Mouse (Mus musculus) embryonic stem cell, embryonic (primary cell): ENCODE measurements at regions not wholly inside any gene's neighbourhood (a gene's known extent, or its start where the extent isn't known, plus 50 kb on each side); places are given as distances from the start of the nearest gene placed in this dataset.
"Not testable (repeated sequence)": the region's sequence is repeated elsewhere in the genome, so short reads cannot be mapped to it uniquely, and the experiment has no call there.

ENCODE experiments used
- CTCF ChIA-PET, 4 experiments: fragments of 300-600 bp in 2 of 4; fragments of 350-600 bp in 2 of 4; sonication (Branson Sonifier 250); formaldehyde crosslinking; loops; one replicate each; lab custom pipeline; 2022; ENCODE audit warnings: inconsistent platforms in 2 of 4; lab: Charles Lee
- POLR2A ChIA-PET, 4 experiments: fragments of 300-600 bp in 2 of 4; fragments of 350-600 bp in 2 of 4; sonication (Branson Sonifier 250); formaldehyde crosslinking; loops; one replicate each; lab custom pipeline; 2022; ENCODE audit warnings: antibody characterized with exemption in 4 of 4, inconsistent platforms in 1 of 4; lab: Charles Lee

- ChIA-PET CTCF (no interaction called here), POLR2A (no interaction called here)
These were observed 1064.5 kb downstream of the Basp1 start for GRCm38 (mm10) chr15:24348975-24349560.

GRCm38 (mm10) chr15:24335876-24336275, 1077.7 kb downstream of the Basp1 start:
- POLR2A ChIA-PET, CTCF ChIA-PET: not testable (repeated sequence)

DNA sequence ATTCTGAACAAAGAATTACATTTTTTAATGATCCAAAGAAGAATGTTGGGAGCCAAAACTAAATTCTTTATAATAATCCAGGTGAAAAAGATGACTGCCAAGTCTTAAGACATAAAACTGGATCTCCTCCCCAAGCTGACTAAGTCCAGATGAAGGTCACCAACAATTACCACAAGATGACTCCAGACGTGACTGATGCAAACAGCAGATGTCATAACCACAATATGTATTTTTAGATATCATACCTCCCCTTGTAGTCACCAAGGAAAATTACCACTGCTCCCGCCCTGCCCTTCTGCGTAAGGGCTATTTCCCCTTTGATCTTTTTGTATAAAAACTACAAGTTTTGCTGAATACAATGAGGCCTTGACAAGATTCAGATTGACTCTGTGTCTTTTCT, 1110.4 kb downstream of the Basp1 start:
- CTCF ChIA-PET, POLR2A ChIA-PET: not testable (repeated sequence)

- ChIA-PET POLR2A (no interaction called here), CTCF (no interaction called here)
These were observed 1116.3 kb downstream of the Basp1 start for GRCm38 (mm10) chr15:24297236-24297635.

GRCm38 (mm10) chr15:24296798-24297197, 1116.8 kb downstream of the Basp1 start:
- ChIA-PET CTCF (no interaction called here), POLR2A (no interaction called here)

- ChIA-PET POLR2A (no interaction called here), CTCF (no interaction called here)
These were observed 1138.5 kb downstream of the Basp1 start for GRCm38 (mm10) chr15:24275100-24275499.

DNA sequence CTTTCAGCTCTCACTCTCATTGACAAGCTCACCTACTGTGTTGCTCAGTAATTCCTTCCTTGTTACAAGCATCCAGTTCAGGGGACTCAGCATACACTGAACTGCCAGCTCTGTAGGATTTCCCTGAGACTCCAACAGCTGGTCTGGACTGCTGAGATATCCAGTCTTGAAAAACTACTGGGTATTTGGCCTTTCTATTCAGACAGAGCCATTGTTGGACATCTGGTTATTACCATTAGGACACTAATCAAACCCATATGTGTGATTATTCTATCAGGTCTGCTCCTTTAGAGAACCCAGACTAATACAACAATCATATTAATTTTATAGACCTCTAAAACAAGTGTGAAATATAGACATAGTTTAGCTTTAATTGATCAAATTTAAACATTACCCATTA, 1146.2 kb downstream of the Basp1 start:
- ChIA-PET POLR2A (no interaction called here), CTCF (no interaction called here)
